Mouse (Mus musculus): ENCODE results near the gene Treml1. TPM values are rescaled to one million over a fixed set of nuclear protein-coding genes. Genes with fewer than 3 reads are reported as not detected.

Gene Treml1
- total RNA-seq, 2 experiments from 2014 or later: not detected

DNA sequence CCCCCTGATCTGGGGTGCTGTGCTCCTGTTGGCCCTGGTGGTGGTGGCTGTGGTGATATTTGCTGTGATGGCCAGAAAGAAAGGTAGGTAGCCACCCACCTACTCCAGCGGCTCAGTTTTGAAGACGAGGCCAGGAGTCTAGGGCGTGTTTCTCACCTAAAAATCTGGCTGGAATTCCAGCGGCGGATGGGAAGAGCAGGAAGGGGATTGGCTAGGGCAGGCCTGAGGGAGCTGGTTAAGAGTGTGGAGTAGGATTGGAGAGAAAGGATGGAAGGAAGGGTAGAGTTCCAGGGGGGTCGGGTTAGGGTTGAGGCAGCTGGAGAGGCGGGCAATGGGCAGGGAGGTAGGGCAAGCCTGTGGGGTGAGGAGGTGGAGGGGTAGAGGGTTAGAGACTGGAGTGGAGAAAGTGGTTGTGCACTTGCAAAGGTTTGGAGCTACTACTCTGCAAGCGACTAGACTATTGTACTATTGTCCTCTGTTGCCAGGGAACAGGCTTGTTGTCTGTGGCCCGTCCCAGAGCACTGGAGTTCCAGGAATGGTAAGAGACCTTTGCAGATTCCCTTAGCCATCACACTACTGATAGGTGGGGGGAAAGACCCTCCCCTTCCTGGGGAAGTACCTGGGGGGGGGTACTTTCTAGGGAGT is 5.9 kb downstream of the Treml1 start:
- Histone ChIP-seq H3K27ac (no peak overlapping the region), H3K4me3 (no peak overlapping the region)
- no peak for TF ChIP-seq CTCF (IDR thresholded peaks at IDR 0.05)
- no peak for DNase-seq
- intact Hi-C loops (cut with DNase I): no loop called here

DNA sequence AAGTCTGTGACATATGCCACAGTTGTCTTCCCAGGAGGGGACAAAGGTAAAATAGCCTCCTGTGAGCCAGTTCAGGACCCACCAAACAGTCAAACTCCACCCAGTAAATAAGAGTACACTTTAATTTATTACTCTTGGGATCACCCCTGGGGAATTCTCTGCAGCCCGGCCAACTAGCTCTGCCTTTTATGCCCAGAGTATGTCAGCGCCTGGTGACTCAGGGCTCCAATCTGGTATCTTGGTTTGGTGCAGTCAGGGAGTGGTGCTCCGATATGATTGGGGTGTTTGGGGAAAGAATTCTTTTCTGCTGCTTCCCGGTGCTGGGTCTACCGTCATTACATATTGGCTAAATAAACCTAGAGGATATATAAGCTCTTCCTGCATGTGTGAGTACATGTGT is 7.1 kb downstream of the Treml1 start:
- no peak for DNase-seq

DNA sequence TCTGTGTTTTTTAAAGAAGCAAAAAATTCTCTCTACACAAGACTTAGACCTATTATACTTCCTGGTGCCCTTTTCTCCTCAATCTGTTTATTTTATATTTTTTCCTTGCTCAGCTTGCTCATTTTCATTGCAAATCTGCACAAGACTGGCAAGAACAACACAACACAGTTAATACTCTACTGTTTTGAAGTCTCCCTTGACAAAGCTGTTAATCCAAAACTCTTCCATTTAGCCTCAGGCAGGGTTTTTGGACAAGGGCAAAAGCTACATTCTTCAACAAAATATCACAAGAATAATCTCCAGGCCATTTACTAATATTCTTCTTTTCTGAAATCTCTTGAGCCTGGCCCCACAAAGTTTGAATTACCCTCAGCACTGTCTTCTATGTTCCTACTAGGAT is 11.9 kb downstream of the Treml1 start:
- Histone ChIP-seq H3K27ac (no peak overlapping the region), H3K4me3 (no peak overlapping the region)
- TF ChIP-seq CTCF (IDR thresholded peaks at IDR 0.05): no peak
- no peak for DNase-seq
- intact Hi-C loops (cut with DNase I): no loop called here

More for the DNA sequence above, 7.1 kb downstream of the Treml1 start:
- Histone ChIP-seq H3K27ac (no peak overlapping the region), H3K4me3 (no peak overlapping the region)
- intact Hi-C loops (cut with DNase I): no loop called here
- TF ChIP-seq CTCF (IDR thresholded peaks at IDR 0.05): no peak

DNA sequence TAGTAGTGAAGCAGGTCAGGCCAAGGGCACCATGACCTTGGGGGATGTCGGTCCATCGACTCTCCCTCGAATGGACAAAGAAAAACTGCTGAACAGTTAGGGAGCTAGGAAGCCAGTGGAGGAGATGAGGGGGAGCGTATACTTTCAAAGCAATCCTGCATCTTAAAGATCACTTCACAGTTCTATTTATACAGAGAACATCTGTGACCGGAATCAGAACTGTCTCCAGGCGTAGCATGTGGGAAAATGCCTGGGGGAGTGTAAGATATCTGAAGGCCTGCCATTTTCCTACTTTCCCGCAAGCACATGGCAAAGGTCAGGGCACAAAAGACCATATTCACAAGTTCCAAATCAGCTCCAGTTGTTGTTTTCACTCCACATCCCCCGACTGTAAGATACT is 13.3 kb downstream of the Treml1 start:
- H3K4me3 ChIP-seq: no peak overlapping the region
- DNase-seq: no peak
- intact Hi-C loops (cut with DNase I): no loop called here
- no peak overlapping the region for H3K27ac ChIP-seq
- TF ChIP-seq CTCF (IDR thresholded peaks at IDR 0.05): no peak

DNA sequence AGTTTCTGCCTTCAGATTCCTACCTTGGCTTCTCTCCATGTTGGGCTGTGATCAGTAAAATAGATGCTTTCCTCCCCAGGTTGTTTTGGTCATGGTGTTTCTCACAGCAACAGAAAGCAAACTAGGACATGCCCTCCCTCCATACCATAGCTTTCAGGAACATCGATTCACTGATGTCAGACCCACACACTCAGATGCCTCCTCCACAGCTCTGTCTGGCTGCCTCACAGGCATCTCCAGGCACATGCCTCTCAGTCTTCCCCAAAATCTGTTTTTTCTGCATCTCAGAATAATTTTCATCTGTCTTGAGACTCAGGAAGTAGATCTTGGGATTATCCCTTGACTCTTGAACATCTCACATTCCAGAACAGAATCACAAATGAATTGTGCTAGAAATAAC is 16.4 kb downstream of the Treml1 start:
- Histone ChIP-seq H3K4me3 (no peak overlapping the region), H3K27ac (no peak overlapping the region)
- DNase-seq: no peak
- no peak for TF ChIP-seq CTCF (IDR thresholded peaks at IDR 0.05)
- intact Hi-C loops (cut with DNase I): no loop called here

DNA sequence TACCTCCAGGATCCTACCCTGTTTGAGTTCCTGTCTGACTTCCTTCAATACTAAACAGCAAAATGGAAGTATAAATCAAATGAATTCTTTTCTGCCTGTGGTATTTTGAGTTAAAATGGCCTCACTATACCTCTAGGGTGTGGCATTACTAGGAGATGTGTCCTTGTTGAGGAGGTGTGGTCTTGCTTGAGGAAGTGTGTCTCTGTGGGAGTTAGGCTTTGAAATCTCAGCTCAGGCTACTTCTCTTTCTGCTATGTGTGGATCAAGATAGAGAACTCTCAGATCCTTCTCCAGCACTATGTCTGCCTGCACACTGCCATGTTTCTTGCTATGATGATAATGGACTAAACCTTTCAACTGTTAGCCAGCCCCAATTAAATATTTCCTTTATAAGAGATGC is 19.3 kb downstream of the Treml1 start:
- no peak for TF ChIP-seq CTCF (IDR thresholded peaks at IDR 0.05)
- intact Hi-C loops (cut with DNase I): no loop called here
- Histone ChIP-seq H3K27ac (no peak overlapping the region), H3K4me3 (no peak overlapping the region)
- no peak for DNase-seq

DNA sequence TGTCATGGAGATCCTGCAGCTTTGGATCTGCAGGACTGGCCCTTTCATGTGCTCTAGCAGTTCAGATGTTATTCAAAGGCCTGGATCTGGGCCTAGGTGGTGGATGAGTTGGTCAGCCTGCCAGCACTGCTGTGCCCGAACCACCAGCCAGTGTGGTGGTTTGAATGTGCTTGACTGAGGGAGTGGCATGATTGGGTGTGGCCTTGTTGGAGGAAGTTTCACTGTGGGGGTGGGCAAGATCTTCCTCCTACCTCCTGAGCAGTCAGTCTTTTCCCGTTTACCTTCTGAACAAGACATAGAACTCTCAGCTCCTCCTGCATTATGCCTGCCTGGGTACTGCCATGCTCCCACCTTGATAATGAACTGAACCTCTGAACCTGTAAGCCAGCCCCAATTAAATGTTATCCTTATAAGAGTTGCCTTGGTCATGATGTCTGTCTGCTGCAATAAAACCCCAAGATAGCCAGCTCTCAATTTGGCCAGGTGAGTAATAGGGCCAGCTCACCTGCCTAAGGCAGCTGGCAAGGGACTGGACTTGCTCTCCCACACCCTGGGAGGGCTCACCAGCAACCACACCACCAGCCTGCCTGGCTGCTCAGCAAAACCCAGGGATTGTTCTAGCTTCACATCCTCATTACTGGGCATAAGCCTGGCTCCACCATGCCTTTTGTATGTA is 26.2 kb downstream of the Treml1 start:
- intact Hi-C loops (cut with DNase I): no loop called here
- Histone ChIP-seq H3K4me3 (no peak overlapping the region), H3K27ac (no peak overlapping the region)
- DNase-seq: no peak
- no peak for TF ChIP-seq CTCF (IDR thresholded peaks at IDR 0.05)

DNA sequence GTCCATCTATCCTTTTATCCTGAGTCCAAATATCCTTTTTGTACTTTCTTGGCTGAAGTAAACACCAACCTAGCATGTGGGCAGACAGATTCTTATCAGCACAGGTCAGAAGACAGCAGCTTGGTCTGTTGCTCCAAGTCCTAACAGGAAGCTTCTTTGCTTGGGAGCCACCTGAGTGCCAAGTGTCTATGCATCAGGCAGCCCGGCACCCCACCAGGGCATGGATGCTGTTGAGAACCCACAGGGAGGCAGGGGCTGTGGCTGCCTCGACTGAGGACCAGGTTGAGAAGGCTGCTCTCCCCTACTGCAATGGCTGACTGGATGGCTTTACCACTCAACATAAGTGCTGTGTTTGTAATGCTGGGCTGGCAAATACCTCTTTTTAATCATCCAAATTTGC is 28.9 kb downstream of the Treml1 start:
- no peak overlapping the region for H3K4me3 ChIP-seq
- no peak for DNase-seq
- H3K27ac ChIP-seq: no peak overlapping the region
- intact Hi-C loops (cut with DNase I): no loop called here
- no peak for TF ChIP-seq CTCF (IDR thresholded peaks at IDR 0.05)

DNA sequence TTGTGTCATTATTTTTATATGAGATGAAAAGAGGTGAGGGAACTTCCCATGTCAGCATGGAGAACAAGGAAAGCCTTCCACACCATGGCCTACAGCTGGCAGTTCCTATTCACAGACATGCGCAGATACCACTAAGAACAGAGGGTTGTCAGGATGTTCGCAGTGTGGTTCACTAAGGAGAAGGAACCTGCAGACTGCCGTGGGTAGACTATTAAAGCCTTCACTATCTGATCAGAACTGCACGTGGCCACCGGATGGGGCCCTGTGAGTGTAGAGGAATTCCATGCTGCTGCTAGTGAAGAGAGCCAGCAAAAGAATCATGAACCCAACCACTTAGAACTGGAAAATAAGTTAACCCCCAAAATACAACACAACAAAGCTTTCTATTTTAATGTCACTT is 29.7 kb downstream of the Treml1 start:
- H3K27ac ChIP-seq: no peak overlapping the region
- TF ChIP-seq CTCF (IDR thresholded peaks at IDR 0.05): no peak
- DNase-seq: no peak
- no peak overlapping the region for H3K4me3 ChIP-seq
- intact Hi-C loops (cut with DNase I): no loop called here

DNA sequence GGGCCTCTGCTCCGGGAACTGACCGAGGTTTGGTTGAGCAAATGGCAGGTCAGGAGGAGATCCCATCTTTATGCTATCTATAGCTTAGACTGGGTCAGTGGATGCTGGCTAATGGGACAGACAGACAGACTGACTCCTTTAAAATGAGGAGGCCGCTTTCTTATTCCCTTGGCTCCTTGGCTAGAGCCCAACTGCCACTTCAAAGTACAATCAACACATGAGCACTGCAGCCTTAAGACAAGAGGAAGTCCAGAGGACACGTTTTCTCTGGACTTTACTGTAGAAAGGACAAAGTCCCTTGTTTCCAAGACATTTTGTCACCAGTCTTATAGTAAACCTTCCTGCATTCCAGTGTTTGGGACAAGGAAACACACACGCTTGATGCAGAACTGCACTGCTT is 31.7 kb downstream of the Treml1 start:
- no peak overlapping the region for H3K4me3 ChIP-seq
- TF ChIP-seq CTCF (IDR thresholded peaks at IDR 0.05): no peak
- no peak for DNase-seq
- H3K27ac ChIP-seq: no peak overlapping the region
- intact Hi-C loops (cut with DNase I): no loop called here

DNA sequence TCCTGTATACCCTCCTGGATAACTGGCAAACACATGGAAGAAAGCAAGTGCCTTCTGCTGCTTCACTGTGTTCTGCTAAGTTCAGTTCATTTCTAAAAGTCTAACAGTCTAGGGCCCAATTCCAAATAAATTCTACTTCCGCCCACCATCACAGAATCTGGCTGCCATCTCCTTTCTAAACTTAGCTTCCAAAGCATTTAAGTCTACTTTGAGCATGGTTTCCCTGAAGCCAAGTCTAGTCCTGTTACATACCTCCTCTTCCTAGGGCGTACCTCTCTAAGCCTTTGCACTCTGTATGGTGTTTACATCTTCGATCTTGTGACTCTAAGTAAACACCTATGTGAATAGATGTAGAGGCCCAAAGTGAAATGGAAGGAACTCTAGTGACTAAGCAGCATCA is 32.9 kb downstream of the Treml1 start:
- TF ChIP-seq CTCF (IDR thresholded peaks at IDR 0.05): no peak
- intact Hi-C loops (cut with DNase I): no loop called here
- DNase-seq: no peak
- no peak overlapping the region for H3K27ac ChIP-seq
- H3K4me3 ChIP-seq: no peak overlapping the region

DNA sequence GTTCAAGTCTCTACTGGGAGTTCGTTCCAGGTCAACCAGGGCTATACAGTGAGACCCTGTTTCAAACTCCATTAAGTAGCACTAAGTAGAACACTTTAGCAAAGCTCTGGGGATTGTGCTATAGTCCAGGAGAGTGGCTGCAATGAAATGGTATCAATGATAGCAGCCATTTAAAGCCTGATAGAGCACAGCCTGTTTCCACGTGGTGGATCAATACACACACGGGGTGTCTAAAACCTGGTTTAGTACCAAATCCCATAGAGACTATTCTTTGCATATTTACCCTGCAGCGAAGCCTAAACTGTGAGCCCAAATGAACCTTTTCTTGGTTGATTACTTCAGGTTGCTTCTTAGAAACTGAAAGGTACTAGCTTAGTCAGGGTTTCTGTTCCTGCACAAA is 42.0 kb downstream of the Treml1 start:
- TF ChIP-seq CTCF (IDR thresholded peaks at IDR 0.05): no peak
- no peak overlapping the region for H3K4me3 ChIP-seq
- H3K27ac ChIP-seq: no peak overlapping the region
- no peak for DNase-seq
- intact Hi-C loops (cut with DNase I): no loop called here

DNA sequence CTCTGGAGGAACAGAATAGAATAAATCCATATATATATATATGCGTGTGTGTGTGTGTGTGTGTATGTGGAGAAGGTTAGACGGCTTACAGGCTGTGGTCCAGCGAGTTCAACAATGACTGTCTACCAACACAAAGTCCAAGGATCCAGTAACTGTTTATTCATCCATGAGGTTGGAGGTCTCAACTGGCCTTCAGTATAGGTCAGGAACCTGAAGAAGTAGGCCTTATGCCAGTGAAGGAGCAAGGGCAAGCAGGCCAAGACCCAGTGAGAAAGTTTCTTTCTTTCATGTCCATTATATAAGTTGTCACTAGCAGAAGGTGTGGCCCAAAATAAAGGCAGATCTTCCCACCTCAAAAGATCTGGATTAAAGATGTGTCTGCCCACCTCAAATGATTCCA is 43.0 kb downstream of the Treml1 start:
- intact Hi-C loops (cut with DNase I): no loop called here
- TF ChIP-seq CTCF (IDR thresholded peaks at IDR 0.05): no peak
- H3K4me3 ChIP-seq: no peak overlapping the region
- no peak overlapping the region for H3K27ac ChIP-seq
- no peak for DNase-seq

DNA sequence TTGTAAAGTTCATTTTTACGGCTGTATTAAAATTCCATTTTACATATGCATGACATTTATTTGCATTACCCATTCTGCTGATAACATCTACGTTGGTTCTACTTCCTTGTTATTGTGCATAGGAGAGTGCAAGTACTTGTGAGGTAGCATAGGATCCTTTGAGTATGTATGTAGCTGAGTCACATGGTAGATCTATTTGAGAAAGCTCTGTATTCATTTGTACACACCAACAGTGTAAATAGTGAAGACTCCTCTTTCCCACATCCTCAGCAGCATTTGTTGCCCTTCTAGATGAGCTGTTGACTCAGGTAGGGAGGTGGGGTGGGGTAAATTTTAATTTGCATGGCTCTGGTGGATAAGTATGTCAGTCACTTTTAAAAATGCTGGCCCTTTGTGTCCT is 44.1 kb downstream of the Treml1 start:
- intact Hi-C loops (cut with DNase I): no loop called here
- no peak for DNase-seq
- TF ChIP-seq CTCF (IDR thresholded peaks at IDR 0.05): no peak

More for the DNA sequence above, 44.1 kb downstream of the Treml1 start:
- Histone ChIP-seq H3K4me3 (no peak overlapping the region), H3K27ac (no peak overlapping the region)
